Mouse (Mus musculus) C2C12 (cell line): ENCODE results near the gene Fkbp5.

Source experiments
- CTCF ChIP-seq: IDR thresholded peaks from one replicate; pipeline ENCODE4 v1.5.1; 2011; ENCODE audit not compliant: control insufficient read depth, insufficient read depth, insufficient read length
- MAX ChIP-seq: IDR thresholded peaks from one replicate; pipeline ENCODE4 v1.6.1; 2011; ENCODE audit warnings: mild to moderate bottlenecking, control low read depth
- MYOD1 ChIP-seq: IDR thresholded peaks from one replicate; pipeline ENCODE4 v1.6.1; 2011; ENCODE audit warnings: low read depth; ENCODE audit not compliant: control insufficient read depth, insufficient read length
- MYOG ChIP-seq: IDR thresholded peaks from one replicate; pipeline ENCODE4 v1.6.1; 2011; ENCODE audit not compliant: control insufficient read depth, insufficient read length; ENCODE audit errors: extremely low read depth
- USF1 ChIP-seq: IDR thresholded peaks from one replicate; pipeline ENCODE4 v1.6.1; 2011; ENCODE audit warnings: low read depth, mild to moderate bottlenecking, control low read depth, moderate library complexity

GRCm38 (mm10) chr17:28510445-28511342 is 6.6 kb downstream of the Fkbp5 start:
- TF ChIP-seq CTCF (no peak), MYOD1 (no peak), USF1 (no peak), MAX (no peak), MYOG (no peak)
